Mouse (Mus musculus): ENCODE data around the gene Foxp1.

GRCm38 (mm10) chr6:99120776-99121766 is 401.4 kb downstream of the Foxp1 start:
- TF ChIP-seq POLR2A (IDR thresholded peaks at IDR 0.05; ENCODE audit: control insufficient read depth, extremely low read depth, insufficient read depth, low read length, poor library complexity) = no peak
- no peak for TF ChIP-seq CTCF (IDR thresholded peaks at IDR 0.05; ENCODE audit: borderline replicate concordance, control insufficient read depth, extremely low read depth, insufficient read depth, low read length, poor library complexity)
